Mouse (Mus musculus) hindbrain, embryonic 15.5 days (tissue): ENCODE results near the gene AC192777.2. TPM values are rescaled to one million over a fixed set of nuclear protein-coding genes. Genes with fewer than 3 reads are reported as not detected.
"Not testable (repeated sequence)": the region's sequence is repeated elsewhere in the genome, so short reads cannot be mapped to it uniquely, and the experiment has no call there.

Source experiments
- ATAC-seq: fragments of 200-750 bp; cut with Nextera tagmentation; 2 replicates; pipeline ENCODE4 v1.8.0; 2017; ENCODE audit warnings: low read depth, moderate number of reproducible peaks, moderate TSS enrichment; ENCODE audit not compliant: low FRiP score
- H3K27ac ChIP-seq: fragments of 300-500 bp; sonication (generic); replicated peaks from 2 replicates; pipeline ENCODE4 v1.5.1; 2015; ENCODE audit warnings: mild to moderate bottlenecking, inconsistent platforms
- H3K27me3 ChIP-seq: fragments of 300-500 bp; sonication (generic); 2 replicates; pipeline ENCODE4 v1.6.1; 2015; ENCODE audit warnings: control low read depth, inconsistent platforms
- H3K36me3 ChIP-seq: fragments of 300-500 bp; sonication (generic); 2 replicates; pipeline ENCODE4 v1.6.1; 2015; ENCODE audit warnings: control low read depth, inconsistent platforms
- H3K4me1 ChIP-seq: fragments of 300-500 bp; sonication (generic); replicated peaks from 2 replicates; pipeline ENCODE4 v1.6.1; 2015; ENCODE audit warnings: control low read depth, inconsistent platforms
- H3K4me2 ChIP-seq: fragments of 300-500 bp; sonication (generic); 2 replicates; pipeline ENCODE4 v1.6.1; 2015; ENCODE audit warnings: moderate library complexity, mild to moderate bottlenecking, inconsistent platforms
- H3K4me3 ChIP-seq: fragments of 300-500 bp; sonication (generic); 2 replicates; pipeline ENCODE4 v1.5.1; 2015; ENCODE audit warnings: mild to moderate bottlenecking, inconsistent platforms
- H3K9ac ChIP-seq: fragments of 300-500 bp; sonication (generic); 2 replicates; pipeline ENCODE4 v1.6.1; 2015; ENCODE audit warnings: inconsistent platforms
- H3K9me3 ChIP-seq: fragments of 300-500 bp; sonication (generic); 2 replicates; pipeline ENCODE4 v1.6.1; 2016; ENCODE audit warnings: control low read depth, inconsistent platforms
- WGBS: fragments of 180-500 bp; shearing (Covaris S2); methylation state at CpG from one replicate; pipeline ENCODE4 v1.1.7; 2015; 5-methylcytosine and 5-hydroxymethylcytosine counted together
- microRNA-seq: library from miRNA; unstranded; fragments of <30 nt; microRNA quantifications from one replicate; pipeline ENCODE4, GENCODE M21; 2016
- polyA plus RNA-seq: library from polyadenylated mRNA; unstranded; fragments of >200 nt; fragmentation: Nextera tagmentation; extraction: Ambion mirVana; gene quantifications from 2 replicates; pipeline ENCODE4 v1.2.1, GENCODE M21; 2015

AC192777.2 gene
- not detected in 2 replicates for polyA plus RNA-seq

GRCm38 (mm10) chr17:40095150-40095549, at the start of gene AC192777.2:
Gene AC192777.2, plus strand, starts transcription at chr17:40095450.
- H3K4me1 ChIP-seq, H3K9ac ChIP-seq, H3K9me3 ChIP-seq, H3K4me2 ChIP-seq, H3K27me3 ChIP-seq, ATAC-seq, H3K27ac ChIP-seq, H3K4me3 ChIP-seq, H3K36me3 ChIP-seq: not testable (repeated sequence)
- WGBS: 85% methylated on average over 1 of the region's 1 CpGs

GRCm38 (mm10) chr17:40116172-40116571, 20.9 kb downstream of the AC192777.2 start:
- 86% methylated on average over 6 of the region's 6 CpGs for WGBS
- ATAC-seq: not testable (repeated sequence)

GRCm38 (mm10) chr17:40116877-40117276, 21.6 kb downstream of the AC192777.2 start:
- H3K4me3 ChIP-seq, H3K27ac ChIP-seq, H3K4me2 ChIP-seq, H3K27me3 ChIP-seq, H3K9ac ChIP-seq, H3K9me3 ChIP-seq, ATAC-seq, H3K36me3 ChIP-seq, H3K4me1 ChIP-seq: not testable (repeated sequence)
- 62% methylated on average over 4 of the region's 4 CpGs for WGBS

More at GRCm38 (mm10) chr17:40116172-40116571, 20.9 kb downstream of the AC192777.2 start:
- H3K36me3 ChIP-seq, H3K27me3 ChIP-seq, H3K4me1 ChIP-seq, H3K9ac ChIP-seq, H3K4me3 ChIP-seq, H3K27ac ChIP-seq, H3K4me2 ChIP-seq, H3K9me3 ChIP-seq: not testable (repeated sequence)

Small RNA genes lying within 50 kb of the gene (microRNA-seq; reads per million reads assigned to microRNA genes)
- gene Gm26376: not detected

Other genes starting within 250 kb of the AC192777.2 start
- not detected in 2 replicates for gene Esp38, start 144.9 kb upstream of the AC192777.2 start, polyA plus RNA-seq
- not detected in 2 replicates for gene Pgk2, start 113.2 kb downstream of the AC192777.2 start, polyA plus RNA-seq
- 0.27 TPM in 1 of 2 replicates, not detected in the other for gene Crisp3, start 146.8 kb downstream of the AC192777.2 start, polyA plus RNA-seq
- gene Crisp1, start 223.8 kb downstream of the AC192777.2 start, polyA plus RNA-seq: 0.10 and 0.14 TPM in 2 replicates